Mouse (Mus musculus): ENCODE measurements around the gene Cdc14b.

Cdc14b gene

DNA sequence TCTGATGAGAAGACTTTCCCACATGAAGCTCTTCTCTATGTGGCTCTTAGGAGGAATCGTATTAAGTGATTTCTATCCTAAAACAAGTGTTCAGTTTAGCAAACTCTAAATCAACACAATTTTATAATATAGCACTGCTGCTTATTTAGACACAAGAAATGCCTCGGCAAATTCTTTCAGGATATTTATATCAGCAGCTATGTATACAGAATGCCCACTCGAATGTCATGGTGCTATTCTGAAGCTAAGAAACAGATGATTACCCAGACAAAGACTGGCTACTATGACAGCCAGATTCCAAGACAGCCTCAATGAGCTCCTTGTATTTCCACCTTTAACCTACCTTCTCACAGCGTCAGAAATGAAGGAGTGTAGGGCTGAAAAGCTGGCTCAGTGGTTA lies 42.0 kb downstream of the Cdc14b start:
- no peak for DNase-seq

DNA sequence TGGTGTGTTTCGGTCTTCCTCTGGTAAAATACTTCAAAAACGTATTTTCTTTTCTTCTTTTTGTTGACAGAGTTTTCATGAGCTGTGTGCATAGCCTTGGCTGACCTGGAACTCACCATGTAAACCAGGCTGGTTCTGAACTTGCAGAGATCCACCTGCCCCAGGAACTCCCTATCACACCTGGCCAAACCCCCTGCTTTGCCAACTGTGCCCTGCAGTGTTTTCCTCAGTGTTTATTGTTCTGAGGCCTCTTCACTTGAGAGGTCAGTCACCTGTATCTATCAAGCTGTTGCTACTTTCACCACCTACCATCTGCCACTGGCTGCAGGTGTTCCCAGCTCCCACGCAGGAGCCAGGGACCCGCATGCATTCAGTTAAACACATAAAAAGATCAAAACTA lies 48.4 kb downstream of the Cdc14b start:
- DNase-seq = no peak

DNA sequence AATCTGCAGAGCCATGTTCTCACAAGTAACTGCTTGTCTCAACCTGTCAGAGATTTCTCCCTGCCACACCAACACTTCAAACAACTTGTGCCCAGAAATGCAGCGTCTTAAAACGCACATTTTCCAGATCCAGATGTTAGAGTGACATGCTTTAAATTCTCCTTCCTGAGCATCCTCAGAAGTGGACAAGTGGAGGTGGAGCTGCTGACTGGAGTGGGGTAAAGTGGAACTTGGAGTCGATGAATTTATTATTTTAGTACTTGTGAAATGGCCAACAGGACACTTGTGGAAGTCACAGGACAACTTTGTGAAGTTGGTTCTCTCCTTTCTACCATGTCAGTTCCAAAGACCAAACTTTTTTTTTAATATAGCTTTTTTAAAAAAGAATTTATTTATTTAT lies 49.4 kb downstream of the Cdc14b start:
- no peak for DNase-seq

DNA sequence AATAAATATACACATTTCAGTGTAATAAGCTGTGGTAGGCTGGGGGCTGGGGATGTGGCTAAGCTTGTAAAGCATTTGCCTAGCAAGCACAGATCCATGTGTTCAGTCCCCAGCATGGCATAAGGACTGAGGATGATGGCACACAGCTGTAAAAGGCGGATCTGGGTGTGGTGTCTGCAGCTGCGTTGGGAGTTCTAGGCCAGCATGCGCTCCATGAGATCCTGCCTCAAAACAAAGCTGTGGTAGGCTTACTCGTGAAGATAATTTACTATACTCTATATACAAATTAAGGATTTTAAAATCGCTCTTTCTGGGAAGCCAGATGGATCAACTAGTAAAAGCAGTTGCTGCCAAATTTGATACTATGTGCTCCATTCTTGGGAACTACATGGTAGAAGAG lies 60.2 kb downstream of the Cdc14b start:
- no peak for DNase-seq

DNA sequence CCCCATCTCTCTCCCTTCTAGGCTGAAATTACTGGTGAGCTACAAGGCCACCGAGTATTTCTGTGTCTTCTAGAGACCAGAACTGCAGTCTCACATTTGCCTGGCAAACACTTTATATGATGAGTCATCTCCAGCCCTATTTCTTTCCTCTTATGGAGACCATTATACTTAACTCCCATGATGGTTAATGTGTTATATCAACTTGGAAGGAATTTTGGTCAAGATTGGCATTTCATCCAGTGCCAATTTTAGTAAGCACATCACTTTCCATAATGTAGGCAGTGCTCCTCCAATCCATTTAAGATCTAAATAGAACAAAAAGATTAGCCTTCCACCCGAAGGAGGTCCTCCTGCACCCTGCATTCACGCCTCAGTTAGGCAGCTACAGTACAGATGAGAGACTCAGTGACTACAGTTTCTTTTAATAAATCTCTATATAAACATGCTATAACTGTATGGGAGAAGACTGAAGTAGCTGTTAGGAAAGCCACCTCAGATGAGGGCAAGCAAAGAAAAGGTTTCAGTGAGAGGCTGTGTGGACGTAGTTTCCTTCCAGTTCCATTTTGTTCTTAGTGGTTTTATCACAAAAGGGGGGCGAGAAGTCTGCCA lies 63.0 kb downstream of the Cdc14b start:
- DNase-seq = no peak

DNA sequence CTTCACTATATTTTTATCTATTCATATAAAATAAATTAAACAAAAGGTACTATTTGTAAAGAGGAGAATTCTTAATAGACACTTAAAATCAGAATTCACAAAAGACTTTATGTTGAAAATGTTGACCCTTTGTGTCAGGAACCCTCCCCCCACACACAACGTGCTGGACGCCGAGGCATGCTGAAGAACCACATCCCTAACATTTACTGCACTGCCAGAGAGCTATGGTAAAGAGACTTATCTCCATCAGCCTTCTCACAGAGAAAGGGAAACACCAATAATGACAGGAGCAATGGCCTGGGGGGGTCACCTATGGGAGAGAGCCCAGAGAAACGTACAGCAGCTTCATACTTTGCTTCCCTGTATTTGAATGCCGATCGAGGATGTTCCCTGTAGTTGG lies 66.9 kb downstream of the Cdc14b start:
- DNase-seq = no peak

DNA sequence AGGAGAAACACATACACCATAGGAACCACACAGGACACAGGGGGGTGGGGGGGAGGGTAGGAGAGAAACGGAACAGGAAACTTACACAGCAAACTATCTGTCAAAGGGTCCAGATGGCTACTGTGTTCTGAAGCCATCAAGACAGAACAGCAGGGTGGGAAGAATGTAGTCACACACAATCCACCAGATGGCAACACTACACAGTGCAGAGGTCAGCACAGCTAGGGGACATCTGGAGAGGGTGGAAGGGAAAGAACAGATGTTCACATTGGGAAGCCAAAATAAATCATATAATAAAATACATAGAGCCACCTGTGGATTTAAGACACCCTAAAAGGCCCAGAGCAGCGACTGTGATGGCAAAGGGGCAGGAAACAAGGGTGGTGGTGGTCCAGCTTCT lies 69.9 kb downstream of the Cdc14b start:
- no peak for DNase-seq

DNA sequence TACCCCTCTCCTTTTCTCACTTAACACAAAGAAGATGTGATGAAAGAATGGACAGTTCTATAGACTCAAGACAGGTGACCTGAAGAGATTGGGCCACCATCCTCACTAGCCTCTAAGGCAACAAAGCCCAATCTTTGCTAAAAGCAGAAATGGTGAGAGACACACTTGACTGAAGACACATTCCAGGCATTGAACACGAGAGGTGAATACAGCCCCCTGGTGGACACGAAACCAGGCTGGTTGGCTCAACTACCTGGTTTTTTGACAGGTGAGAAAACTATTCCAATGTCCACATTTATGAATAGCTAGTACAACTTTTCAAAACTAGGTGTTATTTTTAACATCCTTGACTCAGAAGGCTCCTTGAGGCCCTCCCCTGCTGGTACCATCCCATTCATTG lies 70.4 kb downstream of the Cdc14b start:
- no peak for DNase-seq

DNA sequence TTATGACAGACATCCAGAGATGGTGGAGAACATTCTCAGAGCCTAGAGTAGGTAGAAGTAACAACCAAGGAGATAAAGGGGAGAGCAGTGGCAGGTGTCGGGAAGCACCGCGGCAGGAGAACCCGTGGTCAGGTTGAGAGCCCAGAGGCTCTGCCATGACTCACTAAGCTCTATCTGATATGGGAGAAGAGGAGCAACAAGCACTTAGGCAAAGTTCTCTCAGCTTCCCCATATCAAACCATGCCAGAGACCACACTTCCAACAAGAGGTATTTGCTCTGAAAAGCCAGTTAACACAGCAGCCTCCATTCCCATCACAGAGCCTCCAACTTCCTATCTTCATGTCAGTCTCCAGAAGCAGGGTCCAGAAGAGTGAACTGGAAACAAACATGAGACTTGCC lies 74.2 kb downstream of the Cdc14b start:
- DNase-seq = no peak

DNA sequence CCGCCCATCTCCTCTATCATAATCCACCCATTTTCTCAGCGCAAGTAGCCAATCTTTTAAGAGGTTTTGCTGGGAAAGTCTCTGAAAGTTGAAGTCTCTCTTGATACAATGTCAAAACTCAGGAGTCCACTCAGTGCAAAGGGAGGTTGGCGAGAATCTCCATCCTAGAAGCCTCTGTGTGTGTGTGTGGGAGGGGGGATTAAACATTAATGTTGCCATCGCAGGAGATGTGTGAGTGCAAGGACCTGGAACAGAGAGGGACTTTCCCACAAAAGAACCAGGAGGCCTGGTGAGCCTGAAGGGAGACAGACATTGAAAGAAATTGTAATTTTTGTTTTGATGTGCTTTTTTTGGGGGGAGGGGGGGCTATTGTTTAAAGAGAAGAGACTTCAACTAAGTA lies 76.8 kb downstream of the Cdc14b start:
- no peak for DNase-seq

DNA sequence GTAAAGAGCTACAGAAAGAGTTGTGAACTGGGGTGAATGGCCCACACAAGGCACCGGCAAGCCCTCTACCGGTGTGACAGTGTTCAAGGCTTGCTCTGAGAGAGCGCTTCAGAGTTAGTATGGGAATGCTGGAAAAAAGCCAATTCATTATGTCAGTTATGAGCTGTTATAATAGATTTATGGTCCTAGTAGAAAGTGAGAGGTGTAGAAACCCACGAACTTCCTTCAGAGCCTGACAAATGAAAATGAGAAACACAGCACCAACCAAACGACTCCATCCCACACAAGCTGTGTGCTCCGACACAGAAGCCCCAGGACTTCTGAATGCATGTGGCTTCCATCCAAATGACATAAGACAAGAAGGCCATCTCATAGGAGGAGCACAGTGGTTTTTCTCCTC lies 77.2 kb downstream of the Cdc14b start:
- DNase-seq = no peak

DNA sequence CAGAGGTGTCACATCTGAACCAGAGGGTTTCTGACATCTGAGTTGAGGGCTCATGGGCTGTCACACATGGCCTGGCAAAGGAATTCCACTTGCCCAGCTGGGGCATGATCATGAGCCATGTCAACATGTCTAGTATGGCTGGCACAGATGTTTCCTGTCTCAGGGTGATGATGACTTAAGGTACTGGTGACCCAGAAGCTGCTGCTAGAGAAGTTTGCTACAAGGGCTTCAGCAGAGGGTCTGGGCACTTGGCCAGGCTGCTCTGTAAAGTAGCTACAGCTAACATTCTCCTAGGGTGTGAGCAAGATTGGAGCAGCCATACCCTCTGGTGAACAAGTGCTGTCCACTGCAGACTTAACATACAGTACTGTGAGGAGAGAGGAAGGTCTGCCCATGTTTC lies 88.0 kb downstream of the Cdc14b start:
- DNase-seq = no peak

DNA sequence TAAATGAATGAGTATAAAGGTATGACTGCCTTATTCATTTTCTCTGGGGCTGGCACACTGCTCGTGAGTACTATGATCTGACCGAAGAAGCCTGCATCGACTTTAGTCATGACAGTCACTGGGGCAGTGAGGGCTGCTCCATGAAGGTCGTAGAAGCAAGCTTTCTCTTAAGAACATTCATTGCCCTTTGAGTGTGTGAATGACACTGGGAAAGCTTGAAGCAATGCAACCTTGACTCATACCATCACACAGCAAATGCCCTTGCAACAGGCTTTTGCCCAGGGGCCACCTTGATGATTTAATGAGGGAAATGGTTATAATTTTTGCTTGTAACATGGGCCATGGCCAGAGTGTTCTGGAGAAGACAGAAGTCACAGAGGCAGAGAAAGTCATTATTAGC lies 88.6 kb downstream of the Cdc14b start:
- no peak for DNase-seq

DNA sequence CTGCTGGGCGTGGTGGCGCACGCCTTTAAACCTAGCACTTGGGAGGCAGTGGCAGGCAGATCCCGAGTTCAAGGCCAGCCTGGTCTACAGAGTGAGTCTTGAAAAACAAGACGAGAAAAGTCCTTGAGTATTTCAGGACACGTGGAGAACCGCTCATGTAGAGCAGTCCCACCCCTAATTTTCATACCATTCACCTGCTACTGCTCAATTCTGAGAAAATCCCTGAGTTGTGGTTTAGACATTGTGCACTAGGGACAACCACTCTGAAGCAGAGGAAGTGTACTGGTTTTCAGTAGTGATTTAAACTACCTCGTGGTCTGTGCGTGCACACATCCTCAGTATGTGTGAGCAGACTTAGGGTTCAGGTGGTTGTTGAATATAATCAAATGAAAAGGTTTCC lies 89.5 kb downstream of the Cdc14b start:
- no peak for DNase-seq

DNA sequence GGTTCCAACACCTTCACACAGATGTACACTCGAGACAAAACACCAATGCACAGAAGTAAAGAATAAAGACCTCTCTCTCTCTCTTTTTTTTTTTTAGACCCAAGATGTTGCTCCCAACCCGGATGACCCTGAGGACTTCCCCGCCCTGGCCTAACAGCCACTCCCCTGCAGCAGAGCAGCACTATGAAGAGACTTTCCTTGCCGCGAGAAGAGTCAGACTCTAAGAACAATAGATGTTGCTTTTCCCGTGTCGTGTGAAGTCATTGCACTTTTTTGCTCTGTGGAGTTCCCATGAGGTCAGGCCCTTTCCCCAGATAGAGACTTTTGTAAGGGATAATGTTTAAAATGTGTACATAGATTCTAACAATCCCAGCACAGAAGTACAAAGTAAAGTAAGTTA lies 89.9 kb downstream of the Cdc14b start:
- DNase-seq = no peak

DNA sequence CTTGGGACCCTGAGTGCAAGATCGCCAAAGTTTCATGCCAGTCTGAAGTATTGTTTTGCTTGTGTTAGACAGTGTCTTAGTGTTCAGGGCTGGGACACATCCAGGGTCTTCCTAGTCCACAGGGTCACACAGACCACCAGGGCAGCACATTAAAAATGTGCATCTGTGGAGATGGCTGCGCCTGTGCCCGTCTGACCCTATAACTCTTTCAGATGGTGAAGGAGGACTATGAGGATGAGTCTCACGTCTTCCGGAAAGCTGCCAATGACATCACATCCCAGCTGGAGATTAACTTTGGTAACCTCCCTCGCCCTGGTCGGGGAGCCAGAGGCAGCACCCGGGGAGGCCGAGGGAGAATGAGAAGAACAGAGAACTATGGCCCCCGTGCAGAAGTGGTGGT lies 90.7 kb downstream of the Cdc14b start:
- DNase-seq = no peak

DNA sequence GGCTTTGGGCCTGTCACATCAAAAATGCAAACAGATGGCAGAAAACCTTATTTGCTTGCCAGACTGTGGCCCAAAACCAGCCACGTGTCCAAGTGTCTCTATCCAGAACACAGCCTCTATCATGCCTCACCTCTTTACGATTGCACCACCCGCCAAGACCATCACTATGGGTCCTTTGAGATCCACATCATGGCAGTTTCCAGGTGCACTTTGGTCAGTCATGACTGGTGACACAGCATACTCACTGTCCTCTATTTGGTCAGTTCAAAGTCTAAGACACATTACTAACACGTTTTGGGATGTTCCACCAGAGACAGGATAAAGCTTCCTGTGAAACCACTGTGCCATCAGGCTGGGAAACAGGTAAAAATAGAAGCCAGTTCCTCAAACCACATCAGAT lies 91.5 kb downstream of the Cdc14b start:
- DNase-seq = peak; percentile 28

DNA sequence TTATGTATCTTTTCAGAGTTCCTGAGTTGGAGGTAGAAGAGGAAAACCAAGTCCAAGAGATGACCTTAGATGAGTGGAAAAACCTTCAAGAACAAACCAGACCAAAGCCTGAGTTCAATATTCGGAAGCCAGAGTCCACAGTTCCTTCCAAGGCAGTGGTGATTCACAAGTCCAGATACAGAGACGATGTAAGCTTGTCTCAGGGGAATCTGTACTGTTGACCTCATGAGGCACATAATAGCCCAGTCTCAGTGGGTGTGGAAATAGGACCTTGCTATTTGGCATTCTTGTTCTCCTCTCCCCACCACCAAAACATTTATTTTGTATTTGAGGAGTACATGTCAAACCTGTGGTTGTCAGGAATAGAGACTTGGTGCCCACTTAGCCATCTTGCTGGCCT lies 93.0 kb downstream of the Cdc14b start:
- no peak for DNase-seq

DNA sequence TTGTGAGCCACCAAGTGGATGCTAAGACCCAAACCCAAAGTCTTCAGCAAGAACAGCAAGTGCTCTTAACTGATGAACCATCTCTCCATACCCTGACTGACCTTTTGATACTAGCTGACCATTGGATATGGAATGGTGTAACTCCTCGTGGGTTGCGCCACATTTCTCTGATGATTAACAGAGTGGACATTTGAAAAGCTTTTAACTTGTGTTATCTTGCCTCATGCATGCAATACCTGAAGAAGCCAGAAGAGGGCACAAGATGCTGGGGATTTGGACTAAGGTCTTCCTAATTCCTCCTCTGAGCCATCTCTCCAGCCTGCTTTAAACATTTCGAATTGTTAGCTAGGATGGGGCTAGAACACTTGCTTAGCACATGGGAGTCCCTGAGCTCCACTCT lies 94.2 kb downstream of the Cdc14b start:
- peak; percentile 69 for DNase-seq

DNA sequence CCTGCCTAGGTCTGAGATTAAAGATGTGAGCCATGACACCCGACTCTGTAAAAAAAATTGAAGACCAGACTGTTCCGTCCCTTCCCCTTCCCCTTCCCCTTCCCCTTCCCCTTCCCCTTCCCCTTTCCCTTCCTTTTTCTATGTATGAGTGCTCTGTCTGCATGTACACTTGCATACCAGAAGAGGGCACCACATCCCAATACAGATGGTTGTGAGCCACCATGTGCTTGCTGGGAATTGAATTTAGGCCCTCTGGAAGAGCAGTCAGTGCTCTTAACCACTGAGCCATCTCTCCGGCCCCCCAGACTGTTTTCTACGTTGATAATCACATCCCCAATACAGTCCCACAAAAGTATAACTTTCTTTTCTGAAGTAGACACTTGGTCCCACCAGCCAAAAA lies 94.8 kb downstream of the Cdc14b start:
- no peak for DNase-seq

DNA sequence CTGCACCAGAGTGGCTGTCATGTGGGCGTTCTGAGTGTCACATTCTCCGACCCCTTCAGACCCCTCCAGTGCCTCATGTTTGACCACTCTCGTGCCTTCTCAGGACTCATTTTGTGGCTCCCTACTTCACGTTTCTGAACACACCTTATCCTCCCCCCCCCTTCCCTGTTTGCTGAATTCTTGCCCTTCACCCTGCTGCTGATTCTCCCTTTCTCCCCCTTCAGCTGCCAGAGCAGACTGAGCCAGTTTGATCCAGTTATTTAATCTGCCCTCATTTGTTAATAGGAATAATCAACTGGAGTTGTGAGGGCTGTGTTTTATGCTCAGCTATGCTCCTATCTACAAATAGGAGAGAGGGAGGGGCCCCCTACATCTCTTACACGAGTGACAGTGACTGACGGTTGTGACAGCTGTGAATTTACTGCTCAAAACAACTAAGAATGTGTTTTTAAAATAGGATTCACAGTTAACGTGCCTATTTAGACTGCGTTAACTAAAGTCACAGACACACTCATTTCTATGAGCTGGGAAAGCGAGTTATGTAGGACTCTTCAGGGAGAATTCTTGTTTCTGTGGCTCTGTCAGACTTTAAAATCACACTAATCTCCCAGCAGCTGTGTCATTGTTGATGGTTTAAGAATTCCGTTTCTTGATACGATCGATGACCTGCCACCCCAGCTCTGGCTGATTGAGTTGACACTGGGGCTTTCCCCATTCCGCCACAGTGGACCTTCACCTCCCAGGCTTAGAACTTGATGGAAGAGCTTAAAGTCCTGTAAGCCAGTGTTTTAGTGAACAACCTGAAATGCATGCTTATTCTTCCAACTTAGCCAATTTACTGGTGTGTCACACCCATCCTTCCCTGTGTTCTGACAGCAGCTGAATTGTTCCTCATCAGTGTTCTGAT lies 96.1 kb downstream of the Cdc14b start:
- no peak for DNase-seq

DNA sequence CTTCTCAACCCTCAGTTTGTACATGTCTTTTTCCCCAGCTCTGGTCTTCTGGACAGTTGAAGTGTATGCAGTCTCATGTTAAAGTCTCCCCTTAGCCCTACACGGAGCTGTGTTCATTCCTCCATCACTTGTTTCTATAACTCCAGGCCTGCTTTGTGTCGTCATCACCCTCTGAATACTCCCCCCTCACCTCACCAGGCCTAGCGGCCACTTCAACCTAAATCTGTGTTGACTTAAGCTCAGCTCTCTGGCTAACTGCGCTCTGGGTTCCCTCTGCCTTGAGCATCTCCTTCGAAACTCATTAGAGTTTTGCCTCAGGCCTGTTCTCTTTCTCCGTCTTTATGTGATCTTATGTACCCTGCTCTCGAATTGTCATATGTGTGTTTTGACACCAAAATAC lies 97.1 kb downstream of the Cdc14b start:
- DNase-seq = no peak

DNA sequence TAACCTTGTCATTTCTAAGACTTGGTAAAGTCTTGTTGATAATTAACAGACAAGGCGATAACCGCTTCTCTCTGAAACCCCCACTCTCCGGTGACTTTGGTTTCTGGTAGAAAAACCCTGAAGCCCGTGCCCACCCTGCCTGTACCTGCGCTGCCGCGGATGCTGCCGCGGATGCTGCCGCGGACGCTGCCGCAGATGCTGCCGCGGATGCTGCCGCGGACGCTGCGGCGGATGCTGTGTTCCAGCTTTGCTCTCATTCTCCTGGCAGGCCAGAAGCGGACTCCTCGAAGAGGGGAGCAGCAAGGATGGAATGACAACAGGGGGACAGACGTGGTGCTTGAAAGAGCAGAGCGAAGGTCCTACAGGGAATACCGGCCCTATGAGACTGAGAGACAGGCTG lies 105.3 kb downstream of the Cdc14b start:
- DNase-seq = no peak

DNA sequence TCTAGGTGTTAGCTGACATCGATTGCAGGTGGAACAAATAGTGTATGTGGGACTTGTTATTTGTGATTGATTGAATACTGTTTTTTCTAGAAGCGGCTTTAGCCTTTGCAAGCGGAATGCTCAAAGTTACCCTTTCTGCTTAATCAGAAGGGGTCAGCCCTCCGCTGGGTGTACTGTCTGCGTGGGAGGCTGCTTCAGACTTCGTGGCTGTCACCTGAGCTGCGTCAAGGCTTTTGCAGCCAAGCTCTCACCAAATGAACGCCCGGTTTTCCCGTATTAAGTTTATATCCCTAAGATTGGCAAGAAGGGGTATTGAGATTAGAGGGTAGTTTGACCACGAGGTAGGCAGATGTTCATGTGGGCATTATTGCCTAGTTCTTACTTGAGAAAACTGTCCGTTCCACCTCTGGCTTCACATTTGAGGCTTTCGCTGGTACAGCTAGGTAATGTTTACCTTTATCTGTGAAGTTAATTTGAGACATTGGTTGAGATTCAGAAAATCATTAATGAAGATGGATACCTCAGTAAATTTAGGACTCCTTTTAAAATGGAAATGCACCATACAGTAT lies 111.9 kb downstream of the Cdc14b start:
- no peak for DNase-seq

DNA sequence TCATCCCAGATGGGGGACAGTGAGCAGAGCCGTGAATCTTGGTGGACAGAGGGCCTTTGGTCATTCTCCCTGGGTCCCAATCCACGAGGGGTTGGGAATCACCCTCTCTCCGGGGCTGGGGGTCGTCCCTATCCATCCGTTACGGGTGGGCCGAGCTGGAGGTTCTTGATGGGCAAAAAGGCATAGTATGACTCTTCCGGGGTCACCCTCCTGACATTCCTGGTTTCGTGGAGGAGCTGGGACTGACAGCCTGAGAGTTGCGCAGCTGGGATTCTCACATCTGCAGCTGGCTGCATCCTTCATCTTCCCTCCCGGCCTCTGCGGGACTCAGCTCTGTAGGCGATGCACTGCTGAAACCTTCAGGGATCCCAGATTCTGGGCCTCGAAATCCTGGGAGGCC lies 112.5 kb downstream of the Cdc14b start:
- no peak for DNase-seq
